Mouse (Mus musculus) embryo, embryonic 11 days (tissue): ENCODE data around the gene Olfr859.
"Not testable (repeated sequence)": the region's sequence is repeated elsewhere in the genome, so short reads cannot be mapped to it uniquely, and the experiment has no call there.

Experiments
- DNase-seq: peaks from one replicate; pipeline ENCODE4 v3.0.0-alpha.2; 2015

Gene Olfr859

DNA sequence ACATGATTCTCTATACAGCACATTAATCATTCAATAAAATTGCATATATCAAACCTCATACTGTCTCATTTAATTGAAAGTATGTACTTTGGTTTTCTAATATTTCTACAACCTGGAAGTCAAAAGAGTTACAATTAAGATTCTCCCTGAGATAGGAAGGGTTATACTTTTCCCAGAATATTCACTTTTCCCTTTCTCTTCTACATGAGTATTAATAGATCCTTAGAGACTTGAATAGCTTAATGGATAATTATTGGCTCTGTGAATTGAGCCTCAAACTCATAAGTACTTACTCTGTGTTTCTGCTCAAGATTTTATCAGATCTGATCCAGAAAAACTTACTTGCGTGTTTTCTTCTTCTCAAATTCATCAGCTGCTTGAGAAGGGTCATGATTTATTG, at the start of gene Olfr859:
Olfr859 (plus strand) TSS at position 301 of the 400 bp plus-strand sequence.
- not testable (repeated sequence) for DNase-seq

GRCm38 (mm10) chr9:19769136-19769535, 35.6 kb upstream of the Olfr859 start:
- no peak for DNase-seq

GRCm38 (mm10) chr9:19769701-19770100, 35.0 kb upstream of the Olfr859 start:
- DNase-seq, result no peak

GRCm38 (mm10) chr9:19779983-19780382, 24.7 kb upstream of the Olfr859 start, which contains the start of gene Olfr58:
Gene Olfr58, plus strand, starts transcription at chr9:19780283.
- DNase-seq, result no peak

- no peak for DNase-seq
These were observed 1.7 kb upstream of the Olfr859 start for GRCm38 (mm10) chr9:19803000-19803399.

DNA sequence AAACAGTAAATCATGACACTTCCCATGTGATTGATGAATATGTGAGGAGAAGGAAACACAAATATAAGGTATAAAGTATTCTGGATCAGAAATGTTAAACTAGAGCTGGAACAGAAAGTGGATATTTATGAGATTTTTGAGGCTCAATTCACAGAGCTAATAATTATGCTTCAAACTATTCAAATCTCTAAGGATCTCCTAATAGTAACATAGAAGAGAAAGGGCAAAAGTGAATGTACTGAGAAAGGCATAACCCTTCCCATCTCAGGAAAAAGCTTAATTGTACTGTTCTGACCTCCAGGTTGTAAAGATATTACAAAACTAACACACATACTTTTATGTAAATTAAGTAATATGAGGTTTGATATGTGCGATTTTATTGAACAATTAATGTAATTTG, 44.9 kb downstream of the Olfr859 start, which contains the start of gene Olfr860:
Olfr860 (minus strand) TSS at position 101 of the 400 bp plus-strand sequence.
- no peak for DNase-seq
